Mouse (Mus musculus) small intestine, adult 2 months (tissue): ENCODE measurements around the gene Nutm1. TPM values are rescaled to one million over a fixed set of nuclear protein-coding genes. Genes with fewer than 3 reads are reported as not detected.

Experiments used
- H3K27ac ChIP-seq: fragments of 200-500 bp; 2 replicates; pipeline ENCODE4 v1.5.1; 2012; ENCODE audit warnings: low read depth, low read length, control low read depth, inconsistent platforms; ENCODE audit not compliant: insufficient read depth
- H3K27me3 ChIP-seq: fragments of 200-500 bp; 2 replicates; pipeline ENCODE4 v1.6.1; 2012; ENCODE audit warnings: mild to moderate bottlenecking, moderate library complexity, low read length, inconsistent platforms; ENCODE audit not compliant: control insufficient read depth, insufficient read depth
- H3K36me3 ChIP-seq: fragments of 200-500 bp; 2 replicates; pipeline ENCODE4 v1.6.1; 2012; ENCODE audit warnings: mild to moderate bottlenecking, low read length, control low read depth, inconsistent platforms; ENCODE audit not compliant: control insufficient read depth, insufficient read depth
- H3K4me1 ChIP-seq: fragments of 200-500 bp; 2 replicates; pipeline ENCODE4 v1.6.1; 2012; ENCODE audit warnings: low read length, inconsistent platforms, mixed read lengths; ENCODE audit not compliant: control insufficient read depth, insufficient read depth, insufficient read length
- H3K4me3 ChIP-seq: fragments of 200-500 bp; 2 replicates; pipeline ENCODE4 v1.5.1; 2012; ENCODE audit warnings: low read depth, mild to moderate bottlenecking, control low read depth, inconsistent platforms, low read length, moderate library complexity
- CTCF ChIP-seq: fragments of 200-500 bp; IDR thresholded peaks from 2 replicates; pipeline ENCODE4 v1.5.1; 2012; ENCODE audit warnings: low read depth, mild to moderate bottlenecking, control low read depth, inconsistent platforms, low read length, moderate library complexity, mixed read lengths; ENCODE audit not compliant: insufficient replicate concordance, insufficient read length; ENCODE audit errors: extremely low read depth
- POLR2A ChIP-seq: fragments of 200-500 bp; IDR thresholded peaks from 2 replicates; pipeline ENCODE4 v1.6.1; 2012; ENCODE audit warnings: low read depth, mild to moderate bottlenecking, control low read depth, inconsistent platforms, low read length, moderate library complexity
- WGBS: fragments of 180-500 bp; shearing (Covaris S2); methylation state at CpG from one replicate; pipeline ENCODE4 v1.1.7; 2018; 5-methylcytosine and 5-hydroxymethylcytosine counted together
- polyA plus RNA-seq: library from polyadenylated mRNA; depleted of rRNA; stranded (reverse); fragments of >200 nt; gene quantifications from 2 replicates; pipeline ENCODE4 v1.2.3, GENCODE M21; 2012

Gene Nutm1
- polyA plus RNA-seq, 1 experiment, result not detected

- Histone ChIP-seq H3K27ac (peak within 1 kb of the TSS; percentile 63), H3K4me3 (peak within 1 kb of the TSS; percentile 75), H3K27me3 (no peaks in the 10 kb centered on the region), H3K4me1 (no peaks in the 10 kb centered on the region), H3K36me3 (no peaks in the 10 kb centered on the region)
- peak; percentile 88 for TF ChIP-seq POLR2A
- peak; percentile 88; the same call in 1 of the 2 replicates for TF ChIP-seq CTCF
- under 1% methylated on average over 36 of the region's 36 CpGs for WGBS
Measured at GRCm38 (mm10) chr2:112261748-112262653, 2.9 kb upstream of the Nutm1 start, which contains the start of gene Nop10. Nop10 (plus strand) TSS chr2:112261926.

DNA sequence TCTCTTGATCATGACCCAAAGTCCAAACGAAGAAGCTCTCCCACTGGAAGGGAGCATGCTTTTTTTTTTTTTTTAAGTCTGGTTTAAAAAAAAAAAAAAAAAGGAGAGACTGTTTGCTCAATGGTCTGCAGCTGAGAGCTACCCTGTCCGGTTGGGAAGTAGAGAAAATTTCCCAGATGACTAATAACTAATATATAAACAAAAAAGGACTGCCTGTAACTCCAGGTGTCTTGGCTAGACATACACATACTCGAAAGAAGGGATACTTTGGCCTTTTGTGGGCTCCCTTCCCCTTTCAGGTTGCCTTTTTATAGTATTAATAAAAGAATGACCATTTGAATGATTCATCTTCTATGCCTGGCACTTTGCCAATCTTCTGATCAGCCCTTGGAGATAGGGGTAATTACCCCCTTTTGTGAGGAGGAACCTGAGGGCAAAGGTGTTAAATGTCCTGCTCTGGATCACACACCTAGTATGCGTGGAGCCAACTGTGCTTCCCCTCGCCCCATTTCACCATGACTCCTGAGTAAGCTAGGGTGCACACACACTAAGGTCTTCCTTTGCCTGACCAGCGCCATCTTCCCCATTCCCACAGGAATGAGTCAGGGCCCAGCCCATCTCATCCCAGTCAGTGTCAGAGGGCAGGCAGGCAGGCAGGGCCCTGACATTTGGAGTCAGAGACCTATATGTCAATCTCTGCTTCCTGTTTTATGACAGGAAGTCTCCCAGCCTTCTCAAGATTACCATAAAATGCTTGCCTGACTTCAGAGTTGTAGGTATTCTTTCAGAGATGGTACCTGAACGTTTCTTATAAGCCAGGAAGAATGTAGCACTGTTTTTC, 4.2 kb downstream of the Nutm1 start:
- no peak overlapping the region for H3K4me3 ChIP-seq
- H3K4me1 ChIP-seq, result peaks cover 13% of the 10 kb centered on the region
- WGBS, result 24% methylated on average over 7 of the region's 7 CpGs
- peak overlapping the region; percentile 79 for H3K27ac ChIP-seq
- no peaks in the 10 kb centered on the region for H3K36me3 ChIP-seq
- H3K27me3 ChIP-seq, result no peaks in the 10 kb centered on the region
- TF ChIP-seq POLR2A (no peak), CTCF (no peak)

DNA sequence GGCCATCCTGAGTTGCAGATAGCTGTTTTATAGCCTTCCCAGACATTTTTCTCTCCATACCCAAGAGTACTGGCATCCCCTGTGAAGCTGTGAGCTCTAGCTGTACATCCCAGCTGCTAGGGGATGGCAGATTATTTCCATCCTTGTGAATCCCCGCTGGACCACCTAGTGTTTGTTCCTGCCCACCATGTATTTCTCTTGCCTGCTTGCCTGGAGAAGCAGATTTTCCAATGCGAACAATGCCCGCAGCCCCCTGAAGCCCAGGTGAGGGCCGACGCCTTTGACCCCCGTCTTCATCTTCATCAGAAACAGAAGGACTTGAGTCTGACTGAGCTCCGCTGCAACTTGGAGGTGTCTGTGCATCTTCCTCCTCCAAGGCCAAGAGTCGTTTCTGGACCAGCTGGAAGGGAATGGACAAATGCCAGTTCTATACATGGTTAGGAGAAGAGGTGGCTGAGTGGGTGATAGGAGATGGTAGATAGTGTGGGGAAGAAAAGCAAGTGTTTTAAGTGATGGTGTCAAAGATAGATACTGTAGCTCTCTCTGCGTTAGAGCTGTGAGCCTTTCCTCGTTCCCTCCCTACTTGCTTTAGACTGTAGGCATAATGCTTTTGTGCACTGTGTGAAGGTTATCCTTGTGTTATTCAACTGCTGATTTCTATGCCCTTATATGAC, 9.2 kb downstream of the Nutm1 start:
- Histone ChIP-seq H3K27ac (no peak overlapping the region), H3K36me3 (no peaks in the 10 kb centered on the region; the same call in 1 of the 2 replicates), H3K4me3 (no peak overlapping the region), H3K4me1 (peaks cover 3% of the 10 kb centered on the region; the same call in 1 of the 2 replicates), H3K27me3 (no peaks in the 10 kb centered on the region)
- 90% methylated on average over 10 of the region's 10 CpGs for WGBS
- TF ChIP-seq POLR2A (no peak), CTCF (no peak)

DNA sequence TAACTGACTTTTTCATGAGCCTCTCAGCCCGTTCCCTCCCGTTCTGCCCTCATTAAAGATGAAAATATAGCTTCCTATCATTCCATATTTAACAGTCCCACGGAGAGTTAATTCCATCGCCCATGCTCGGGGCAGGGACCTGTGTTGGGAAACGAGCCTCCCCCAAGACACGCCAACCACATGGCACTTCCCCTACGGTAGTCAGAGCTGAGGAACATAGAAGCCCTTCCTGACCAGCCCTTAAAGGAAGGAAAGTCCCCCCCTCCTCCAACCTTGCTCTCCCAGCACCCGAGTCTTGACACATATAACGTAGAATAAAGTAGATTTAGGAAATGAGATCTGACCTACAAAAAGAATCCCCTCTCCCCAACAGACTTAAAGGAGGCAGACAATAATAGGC, 11.8 kb downstream of the Nutm1 start:
- no peak overlapping the region for H3K4me3 ChIP-seq
- 82% methylated on average over 10 of the region's 10 CpGs for WGBS
- no peaks in the 10 kb centered on the region for H3K27me3 ChIP-seq
- H3K27ac ChIP-seq, result no peak overlapping the region
- TF ChIP-seq POLR2A (no peak), CTCF (no peak)
- H3K36me3 ChIP-seq, result peaks cover 1% of the 10 kb centered on the region; the same call in 1 of the 2 replicates
- peaks cover 6% of the 10 kb centered on the region; the same call in 1 of the 2 replicates for H3K4me1 ChIP-seq

DNA sequence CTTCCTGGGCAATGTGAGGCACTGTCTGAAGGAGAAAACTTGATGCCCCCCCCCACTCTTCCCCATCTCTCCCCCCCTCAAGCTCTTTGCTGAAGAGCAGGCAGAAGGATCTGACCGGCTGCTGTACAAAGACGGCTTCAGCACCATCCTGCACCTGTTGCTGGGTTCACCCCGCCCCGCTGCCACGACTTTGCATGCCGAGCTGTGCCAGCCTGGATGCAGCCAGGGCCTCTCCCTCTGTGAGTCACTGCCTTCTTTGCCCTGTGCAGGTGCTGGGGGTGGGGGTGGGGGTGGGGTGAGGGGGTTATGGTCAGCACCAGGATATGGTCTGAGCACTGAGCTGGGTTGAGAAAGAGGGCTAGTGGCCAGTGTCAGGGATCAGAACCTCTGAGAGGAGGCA, 12.9 kb downstream of the Nutm1 start:
- Histone ChIP-seq H3K4me3 (no peak overlapping the region), H3K36me3 (peaks cover 1% of the 10 kb centered on the region; the same call in 1 of the 2 replicates), H3K4me1 (peaks cover 6% of the 10 kb centered on the region), H3K27ac (no peak overlapping the region), H3K27me3 (no peaks in the 10 kb centered on the region)
- TF ChIP-seq CTCF, result no peak
- no peak for TF ChIP-seq POLR2A
- 28% methylated on average over 6 of the region's 6 CpGs for WGBS

- H3K27me3 ChIP-seq, result no peaks in the 10 kb centered on the region
- peaks cover 1% of the 10 kb centered on the region; the same call in 1 of the 2 replicates for H3K36me3 ChIP-seq
- H3K4me1 ChIP-seq, result peaks cover 7% of the 10 kb centered on the region
- TF ChIP-seq POLR2A (no peak), CTCF (no peak)
- H3K27ac ChIP-seq, result no peak overlapping the region
- WGBS, result 53% methylated on average over 5 of the region's 5 CpGs
- no peak overlapping the region for H3K4me3 ChIP-seq
Measured at GRCm38 (mm10) chr2:112245307-112245706, 13.8 kb downstream of the Nutm1 start.
